Mouse (Mus musculus) 416B (cell line): ENCODE data around the gene Tbxa2r.
A peak's percentile ranks its signal among the peaks of the same experiment; 100 is the strongest.

Experiments used
- DNase-seq: peaks from one replicate; pipeline ENCODE4 v3.0.0; 2011; ENCODE audit warnings: low read depth

The Tbxa2r gene

GRCm38 (mm10) chr10:81367207-81367495 lies 38.6 kb downstream of the Tbxa2r start:
- no peak for DNase-seq

GRCm38 (mm10) chr10:81375322-81375721 lies 46.8 kb downstream of the Tbxa2r start:
- no peak for DNase-seq

GRCm38 (mm10) chr10:81376561-81377361 lies 48.2 kb downstream of the Tbxa2r start:
- peak; percentile 82 for DNase-seq

- DNase-seq, result no peak
These were observed 48.8 kb downstream of the Tbxa2r start for GRCm38 (mm10) chr10:81377362-81377664.

GRCm38 (mm10) chr10:81377793-81378552 lies 49.4 kb downstream of the Tbxa2r start, which contains the start of gene Fzr1:
Gene Fzr1, minus strand, starts transcription at chr10:81378516.
- no peak for DNase-seq

- peak; percentile 100 for DNase-seq
These were observed 50.1 kb downstream of the Tbxa2r start for GRCm38 (mm10) chr10:81378553-81379182.

GRCm38 (mm10) chr10:81379183-81379553 lies 50.6 kb downstream of the Tbxa2r start:
- DNase-seq, result no peak

GRCm38 (mm10) chr10:81379809-81380378 lies 51.4 kb downstream of the Tbxa2r start:
- peak; percentile 55 for DNase-seq

GRCm38 (mm10) chr10:81382039-81382438 lies 53.5 kb downstream of the Tbxa2r start:
- DNase-seq, result peak; percentile 100

- peak; percentile 99 for DNase-seq
These were observed 55.5 kb downstream of the Tbxa2r start, which contains the start of the genes Dohh and Gm48551 for GRCm38 (mm10) chr10:81383802-81384604. Gene Dohh, plus strand, starts transcription at chr10:81384428. Gene Gm48551, plus strand, starts transcription at chr10:81384466.

GRCm38 (mm10) chr10:81384605-81384982 lies 56.1 kb downstream of the Tbxa2r start:
- DNase-seq, result no peak
